Mouse (Mus musculus) cerebellum, adult (tissue): ENCODE results near the gene Ptprc.

Source experiments
- ATAC-seq: cut with Nextera tagmentation; 2 replicates; pipeline ENCODE4 v1.9.2; 2017; ENCODE audit warnings: mild to moderate bottlenecking, moderate library complexity, mixed read lengths; ENCODE audit not compliant: insufficient number of reproducible peaks, low FRiP score, low TSS enrichment

The Ptprc gene

DNA sequence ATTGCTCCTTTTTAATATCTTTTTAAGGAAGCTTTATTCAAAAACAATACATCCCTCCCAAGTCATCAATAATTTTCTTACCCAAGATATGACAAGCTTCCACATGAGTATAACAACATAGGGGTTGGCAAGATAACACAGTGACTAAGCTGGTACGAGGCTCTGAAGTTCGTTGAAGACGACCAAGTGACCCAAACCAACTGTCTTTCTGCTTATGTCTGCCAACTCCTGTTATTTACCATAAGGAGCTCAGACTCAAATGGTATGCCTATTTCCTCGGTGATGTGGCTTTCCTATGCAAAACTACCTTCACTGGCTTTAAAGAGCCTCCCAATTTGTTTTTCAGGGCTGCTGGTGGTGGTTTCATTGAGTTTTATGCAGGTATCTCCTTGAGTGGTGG is at the start of gene Ptprc:
Gene Ptprc (minus strand): TSS at position 215 of the 400 bp plus-strand sequence.
- ATAC-seq = no peak

DNA sequence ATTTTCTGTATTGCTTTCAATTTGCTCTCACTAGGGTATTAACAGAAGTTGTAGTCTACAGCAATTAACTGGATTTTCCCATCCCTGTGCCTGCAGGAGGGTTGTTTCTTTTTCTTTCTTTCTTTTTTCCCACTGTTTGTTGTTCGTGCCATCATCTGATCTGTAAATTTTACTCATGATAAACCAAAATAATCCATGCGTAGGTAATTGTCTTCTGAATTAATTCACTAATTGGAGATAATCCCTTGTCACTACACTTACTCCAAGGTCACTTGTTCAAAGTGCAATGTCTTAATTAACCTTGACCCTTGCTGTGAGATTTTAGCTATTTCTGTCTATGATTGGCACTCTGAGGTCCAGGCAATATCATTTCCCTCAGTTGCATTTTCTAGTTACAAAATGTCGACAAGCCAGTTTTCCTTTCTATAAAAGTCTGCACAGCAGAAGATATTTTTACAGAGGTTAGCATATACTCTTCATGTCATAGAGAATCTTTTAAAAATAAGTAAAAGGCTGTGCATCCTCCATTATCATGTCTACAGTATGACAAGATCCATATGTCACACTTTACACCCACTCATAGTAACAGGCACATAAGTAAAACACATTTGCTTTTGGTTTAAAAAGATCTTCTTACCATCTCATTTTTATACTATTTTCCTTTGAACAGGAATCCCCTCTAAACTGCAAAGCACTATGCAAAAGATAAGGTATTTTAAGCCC is 39.4 kb upstream of the Ptprc start:
- ATAC-seq = no peak

DNA sequence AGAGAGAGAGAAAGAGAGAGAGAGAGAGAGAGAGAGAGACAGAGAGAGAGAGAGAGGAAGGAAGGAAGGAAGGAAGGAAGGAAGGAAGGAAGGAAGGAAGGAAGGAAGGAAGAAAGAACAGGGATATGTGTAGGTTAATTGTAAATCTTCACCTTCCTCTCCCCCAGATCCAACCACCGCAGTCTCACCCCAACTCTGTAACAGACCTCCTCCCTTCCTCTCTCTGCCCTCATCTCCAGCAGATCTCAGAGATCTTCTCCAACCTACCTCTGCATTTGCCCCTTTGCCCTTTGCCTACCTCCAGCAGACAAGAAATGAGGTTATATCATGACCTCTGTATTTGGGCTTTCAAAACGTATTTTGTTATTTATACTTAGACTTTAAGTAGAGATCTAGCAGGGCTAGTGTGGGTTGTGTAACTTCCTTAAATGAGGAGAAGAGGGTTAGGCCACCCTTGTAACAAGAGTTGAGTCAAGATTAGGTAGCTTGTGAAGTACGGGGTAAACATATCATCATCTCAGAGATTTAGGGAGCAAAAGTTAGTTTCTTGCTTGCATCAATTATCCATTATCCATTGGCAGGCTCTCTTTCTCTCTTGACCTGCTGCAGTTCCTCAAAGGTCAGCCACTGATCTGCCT is 35.0 kb upstream of the Ptprc start:
- ATAC-seq = no peak

DNA sequence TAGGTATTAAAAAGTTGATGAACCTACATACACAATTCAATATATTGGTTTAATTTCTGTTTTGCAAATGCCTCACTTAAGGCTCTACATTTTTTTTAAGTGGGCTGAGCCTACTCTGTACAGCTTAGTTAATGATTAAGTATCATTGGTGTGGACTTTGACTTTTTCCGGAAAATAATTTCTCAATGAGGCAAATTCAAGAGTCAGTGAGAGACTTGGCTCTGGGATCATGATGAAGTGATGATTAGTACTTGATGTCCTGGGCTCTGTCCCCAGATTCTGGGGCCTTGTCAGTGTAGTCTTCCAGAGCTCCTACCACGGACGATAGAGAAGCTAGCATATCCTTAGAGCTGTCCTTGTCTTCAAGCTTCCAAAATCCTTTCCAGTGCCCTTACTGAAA is 34.2 kb upstream of the Ptprc start:
- no peak for ATAC-seq

DNA sequence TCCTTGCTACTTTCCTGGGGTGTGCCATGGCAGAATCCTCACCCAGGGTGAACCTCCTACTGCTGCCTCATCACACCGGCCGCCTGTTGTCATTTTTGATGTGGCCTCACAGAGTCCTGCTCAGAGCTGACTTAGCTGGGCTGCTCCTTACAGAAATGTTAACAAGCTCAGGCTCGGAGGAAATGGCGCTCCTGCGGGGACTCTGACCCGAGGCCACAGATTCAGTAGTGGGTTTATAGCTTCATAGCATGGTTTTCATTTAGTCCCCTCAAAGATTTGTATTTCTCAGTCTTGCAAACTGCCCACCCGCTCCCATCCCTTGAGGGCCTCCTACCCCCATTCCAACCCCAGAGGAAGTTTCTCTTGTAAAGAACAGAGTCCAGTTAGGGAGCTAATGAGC is 30.5 kb upstream of the Ptprc start:
- no peak for ATAC-seq

DNA sequence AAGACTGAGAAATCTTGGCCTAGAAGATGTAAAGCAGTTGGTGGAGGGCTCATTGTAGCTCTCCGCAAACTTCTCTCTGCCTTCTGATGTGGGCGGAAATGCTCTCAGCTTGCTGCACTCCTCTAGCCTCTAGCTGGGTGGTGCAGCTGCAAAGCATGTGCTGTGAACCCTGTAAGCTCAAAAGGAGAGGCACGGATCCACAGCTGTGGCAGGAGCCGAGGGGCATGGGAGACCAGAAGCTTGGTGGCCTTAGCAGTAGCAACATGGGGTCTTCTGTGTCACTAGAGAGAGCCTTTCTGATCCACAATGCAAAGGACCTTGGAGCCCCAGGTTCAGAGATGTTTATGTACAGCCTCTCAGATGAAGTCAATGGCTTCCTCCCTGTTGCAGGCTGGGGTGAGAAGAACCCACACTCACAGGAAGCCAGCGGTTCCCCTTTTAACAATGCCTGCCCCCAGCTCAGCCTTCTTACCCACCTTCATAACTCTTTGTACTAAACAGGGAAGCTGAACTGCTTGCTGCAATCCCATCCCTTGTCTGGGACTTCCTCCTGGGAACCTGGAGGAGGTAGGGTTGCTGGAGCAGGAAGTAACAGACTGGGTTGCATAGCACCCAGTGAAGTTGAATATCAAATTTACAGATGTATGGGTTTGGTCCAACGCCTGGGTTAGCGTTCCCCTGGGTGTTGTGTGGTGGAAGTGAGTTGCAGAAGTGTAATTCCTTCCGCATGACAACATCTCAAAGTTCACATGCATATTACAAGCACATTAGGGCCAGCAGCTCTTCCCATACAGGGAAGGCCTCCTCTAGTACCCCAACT is 16.4 kb upstream of the Ptprc start:
- ATAC-seq = no peak

DNA sequence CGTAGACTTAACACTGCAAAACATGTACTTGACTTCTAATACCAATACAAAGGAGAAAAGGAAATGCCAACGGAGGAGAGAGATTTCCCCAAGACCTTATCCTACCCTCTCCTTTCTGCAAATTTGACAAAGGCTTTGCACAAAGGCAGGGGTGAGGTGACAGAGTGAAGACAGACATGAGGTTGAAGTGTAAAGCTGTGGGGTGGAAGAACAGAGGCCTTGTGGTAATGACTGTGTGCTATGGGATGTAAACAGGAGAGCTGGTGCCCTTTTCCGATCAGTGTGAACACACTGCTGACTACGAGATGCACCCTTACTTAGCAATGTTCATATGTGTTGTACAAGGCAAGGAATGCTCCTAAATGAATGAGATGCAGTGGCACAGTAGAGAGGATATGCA is 12.6 kb upstream of the Ptprc start:
- ATAC-seq = no peak

DNA sequence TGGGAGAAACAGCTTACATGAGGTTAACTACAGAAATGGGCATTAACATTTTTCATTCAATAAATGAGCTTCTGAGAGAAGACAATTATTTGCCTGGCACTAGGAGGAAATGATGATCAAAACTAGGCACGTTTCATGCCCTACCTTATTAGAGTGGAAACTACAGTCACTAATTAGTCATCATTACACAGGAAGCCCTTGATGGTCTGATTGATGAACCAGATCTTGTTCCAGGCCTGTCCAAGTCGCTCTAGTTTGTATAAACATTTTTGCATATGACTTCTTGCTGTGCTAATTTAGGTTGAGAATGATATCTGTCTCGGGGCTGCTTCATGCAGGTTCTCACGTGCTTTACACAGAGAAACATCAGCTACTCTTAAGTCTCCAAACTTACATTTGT is 10.4 kb upstream of the Ptprc start:
- no peak for ATAC-seq

DNA sequence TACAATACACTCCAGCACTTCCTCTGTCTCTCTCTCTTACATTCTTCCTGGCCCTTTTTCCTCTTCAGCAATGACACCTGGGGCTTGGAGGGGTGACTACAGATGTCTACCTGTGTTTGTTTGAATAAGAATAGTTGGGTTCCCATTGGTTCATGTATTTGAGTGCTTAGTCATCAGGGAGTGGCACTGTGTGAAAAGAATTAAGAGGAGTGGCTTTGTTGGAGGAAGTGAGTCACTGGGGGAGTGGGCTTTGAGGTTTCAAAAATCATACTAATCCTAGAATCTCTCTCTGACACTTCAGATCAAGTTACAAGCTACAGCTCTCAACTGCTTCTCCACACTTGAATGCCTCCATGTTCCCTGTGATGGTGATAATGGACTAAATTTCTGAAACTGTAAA is 4.6 kb upstream of the Ptprc start:
- no peak for ATAC-seq

DNA sequence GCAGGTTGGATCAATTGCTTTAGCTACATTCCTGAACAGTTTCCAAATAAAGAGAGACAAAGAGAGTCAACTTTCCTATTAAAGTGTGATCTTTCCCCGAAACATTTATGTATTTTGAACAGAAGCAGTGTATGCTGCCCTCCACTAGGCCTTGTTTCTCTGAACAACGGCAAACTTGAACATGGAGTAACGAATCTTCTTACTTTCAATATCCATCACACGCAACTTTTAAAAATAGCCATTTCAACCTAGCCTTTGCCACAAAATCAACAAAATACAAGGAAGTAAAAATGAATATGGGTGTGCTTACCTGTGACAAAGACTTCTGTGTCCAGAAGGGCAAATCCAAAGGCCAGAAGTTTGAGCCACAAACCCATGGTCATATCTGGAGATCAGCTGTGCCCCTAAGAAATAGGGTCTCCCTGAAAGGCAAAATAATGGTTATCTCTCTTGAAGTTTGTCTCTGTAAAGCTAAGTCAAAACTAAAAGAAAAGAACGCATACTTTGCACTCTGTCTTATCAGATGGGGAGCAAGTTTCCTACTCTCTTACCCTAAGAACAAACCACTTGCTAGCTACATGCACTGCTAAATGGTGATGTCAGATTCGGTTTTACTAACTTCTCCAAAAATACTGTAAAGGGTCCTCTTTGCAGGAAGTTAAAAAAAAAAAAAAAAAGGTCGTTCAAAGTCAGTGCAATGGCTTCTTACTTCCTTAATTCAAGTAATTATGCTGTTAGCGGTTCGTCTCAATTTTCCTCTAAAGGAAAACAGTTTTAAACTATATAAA is 609 bp downstream of the Ptprc start:
- ATAC-seq = no peak

DNA sequence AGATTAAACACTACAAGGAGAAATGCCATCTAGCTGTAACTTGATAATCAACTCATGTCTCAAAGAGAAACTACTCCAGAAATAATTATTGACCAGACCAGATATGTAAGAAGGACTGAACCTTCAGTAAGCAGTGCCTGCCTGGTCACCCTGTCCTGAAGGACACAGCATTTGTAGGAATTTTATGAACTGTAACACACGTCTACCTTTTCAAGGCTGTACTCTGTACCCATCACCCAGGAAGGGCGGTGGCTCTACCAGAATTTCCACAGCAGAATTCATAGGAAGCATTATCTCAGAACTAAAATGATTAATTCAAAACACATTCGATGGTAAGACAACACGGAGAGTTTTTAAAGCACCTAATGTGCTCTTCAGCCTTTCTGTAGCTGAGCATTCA is 1.4 kb downstream of the Ptprc start:
- no peak for ATAC-seq

DNA sequence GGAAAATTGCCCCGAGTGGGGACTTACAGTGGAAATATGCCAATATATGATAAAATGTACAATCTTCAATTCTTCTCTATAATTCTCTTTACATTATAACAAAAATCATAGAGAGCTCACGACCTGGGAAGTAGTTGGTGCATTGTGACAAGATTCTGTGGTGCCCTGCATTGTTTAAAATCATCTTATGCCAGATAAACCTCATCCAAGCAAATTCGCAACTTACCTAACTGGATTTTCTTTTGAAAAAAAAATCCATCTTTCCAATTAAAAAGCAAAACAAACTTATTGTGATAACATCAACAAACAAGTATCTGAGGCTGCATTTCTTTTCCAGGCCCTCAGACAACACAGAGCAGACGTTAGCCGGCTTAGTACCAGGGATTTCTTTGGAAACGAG is 1.8 kb downstream of the Ptprc start:
- no peak for ATAC-seq

DNA sequence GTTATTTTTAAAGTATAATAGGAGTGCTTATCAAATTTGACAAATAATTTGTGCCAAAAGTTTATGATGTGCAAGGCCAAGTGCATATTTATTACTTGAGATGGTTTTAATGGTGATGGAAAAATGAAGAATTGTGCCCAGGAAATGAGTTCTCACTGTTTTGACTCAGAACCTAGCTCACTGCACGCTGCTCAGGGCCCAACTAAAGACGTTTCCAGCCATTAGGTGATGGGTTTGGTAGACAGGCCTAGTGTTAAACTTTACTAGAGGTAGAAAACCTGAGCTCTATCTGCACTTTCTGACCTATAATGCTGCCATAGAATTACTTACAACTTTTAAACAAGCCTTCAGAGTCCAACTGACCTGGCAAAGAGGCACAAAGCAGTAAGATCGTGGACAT is 3.0 kb downstream of the Ptprc start:
- ATAC-seq = no peak

DNA sequence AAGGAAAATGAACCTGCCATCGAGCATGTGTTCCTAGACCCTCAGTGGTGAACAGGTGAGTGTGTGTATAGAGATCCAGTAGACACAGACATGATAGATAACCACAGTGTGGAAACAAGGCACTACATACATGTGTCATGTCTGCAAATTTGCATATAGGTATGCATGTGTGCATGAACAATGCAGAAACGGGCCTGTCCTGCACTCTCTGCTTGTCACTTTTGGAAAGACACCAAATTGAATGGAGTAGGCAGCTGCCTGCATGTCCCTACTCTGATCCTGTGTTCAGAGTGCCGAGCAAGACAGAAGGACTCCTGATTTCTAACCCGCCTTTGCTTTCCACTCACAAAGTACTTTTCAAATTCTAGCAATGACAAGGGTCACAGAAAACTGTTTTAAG is 3.4 kb downstream of the Ptprc start:
- no peak for ATAC-seq

DNA sequence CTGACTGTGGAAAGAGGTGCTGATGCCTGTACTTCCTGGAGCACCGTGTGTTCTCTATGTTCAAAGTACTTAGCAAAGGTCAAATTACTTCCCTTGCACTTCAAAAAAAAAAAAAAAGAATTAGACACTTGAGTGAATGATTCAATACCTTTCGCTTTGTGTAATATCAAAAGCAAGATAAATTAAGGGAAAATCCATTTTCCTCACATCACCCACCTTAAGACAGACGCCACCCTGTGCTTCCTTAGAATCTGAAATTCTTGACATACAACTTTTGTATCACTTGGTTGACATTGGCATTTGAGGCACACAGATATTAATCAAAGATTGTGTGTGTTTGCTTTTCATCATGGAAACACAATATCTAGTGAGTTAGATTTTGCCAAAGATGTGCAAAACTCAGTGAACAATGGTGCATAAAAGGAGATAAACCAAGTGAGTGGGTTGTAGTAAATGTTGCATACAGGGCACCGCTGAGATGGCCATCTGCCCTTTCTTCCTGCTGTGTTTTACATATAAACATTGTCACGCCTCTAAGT is 9.2 kb downstream of the Ptprc start:
- ATAC-seq = no peak

DNA sequence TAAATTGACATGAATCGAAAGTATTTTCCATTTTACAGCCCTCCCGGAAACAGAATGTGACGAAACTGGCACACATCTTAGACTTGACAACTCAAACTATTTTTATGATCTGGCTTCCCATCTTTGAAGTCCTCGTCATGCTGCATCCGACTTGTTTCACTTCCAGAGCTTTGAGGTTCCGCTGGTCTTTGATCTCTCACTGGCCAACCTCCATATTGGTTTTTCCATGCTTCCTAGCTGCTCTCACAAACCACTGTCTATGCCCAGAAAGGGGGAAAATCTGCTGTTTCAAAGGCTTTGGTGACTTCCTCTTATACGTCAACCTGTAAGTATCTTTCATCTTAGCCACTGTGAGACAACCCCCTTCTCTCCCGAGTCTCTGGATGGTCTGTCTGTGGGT is 12.9 kb downstream of the Ptprc start:
- ATAC-seq = no peak

DNA sequence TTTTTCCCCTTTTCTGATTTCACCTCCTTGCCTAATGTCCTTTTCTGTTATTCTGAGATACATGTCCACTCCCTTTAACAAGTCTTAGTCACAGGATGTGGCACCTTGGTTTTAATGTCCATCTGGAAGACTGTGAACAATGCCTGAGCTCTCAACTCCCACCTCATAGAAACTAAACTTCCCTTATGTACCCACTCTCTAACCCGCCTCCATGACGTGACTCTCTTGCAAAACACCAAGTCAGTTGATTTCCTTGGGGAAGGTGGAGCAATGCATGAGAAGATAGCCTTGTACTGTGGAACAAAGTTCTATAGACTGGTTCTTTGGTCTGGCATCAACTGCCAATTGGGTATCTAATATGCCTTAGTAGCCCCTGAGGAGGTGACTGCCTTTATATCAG is 16.6 kb downstream of the Ptprc start:
- no peak for ATAC-seq

DNA sequence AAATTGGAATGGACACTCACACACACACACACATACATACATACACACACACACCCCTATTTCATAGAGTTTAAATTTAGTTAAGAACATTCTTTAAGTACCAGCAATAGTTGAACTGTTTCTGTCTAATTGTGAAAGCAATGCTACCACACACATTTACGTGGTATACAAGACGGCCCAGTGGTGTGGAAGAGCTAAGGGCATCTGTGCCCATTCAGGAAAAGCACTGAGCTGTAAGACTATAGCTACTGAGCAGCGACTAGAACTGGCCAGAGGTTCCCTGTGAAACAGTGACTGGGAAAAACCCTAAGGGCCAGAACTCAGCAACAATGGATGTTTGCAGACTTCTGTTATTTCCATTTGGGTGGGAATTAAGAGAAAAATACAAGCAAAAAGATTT is 17.3 kb downstream of the Ptprc start:
- no peak for ATAC-seq

DNA sequence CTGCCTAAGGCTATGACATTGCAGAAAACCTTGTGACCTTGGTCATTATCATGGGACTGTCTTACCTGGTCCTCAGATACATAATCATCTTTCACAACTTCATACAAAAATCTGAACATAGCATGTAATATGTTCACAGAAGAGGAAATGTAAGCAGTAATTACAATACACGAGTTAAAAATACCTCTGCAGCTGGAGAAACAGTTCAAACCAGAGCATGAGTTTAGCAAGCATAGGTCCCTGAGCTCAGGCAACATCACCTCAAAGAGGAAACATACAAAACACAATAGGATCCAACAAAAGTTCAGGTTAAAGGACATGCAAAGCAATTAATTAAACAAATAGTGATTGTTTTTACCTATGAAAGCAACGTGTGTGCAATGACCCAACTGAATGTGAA is 17.8 kb downstream of the Ptprc start:
- no peak for ATAC-seq

DNA sequence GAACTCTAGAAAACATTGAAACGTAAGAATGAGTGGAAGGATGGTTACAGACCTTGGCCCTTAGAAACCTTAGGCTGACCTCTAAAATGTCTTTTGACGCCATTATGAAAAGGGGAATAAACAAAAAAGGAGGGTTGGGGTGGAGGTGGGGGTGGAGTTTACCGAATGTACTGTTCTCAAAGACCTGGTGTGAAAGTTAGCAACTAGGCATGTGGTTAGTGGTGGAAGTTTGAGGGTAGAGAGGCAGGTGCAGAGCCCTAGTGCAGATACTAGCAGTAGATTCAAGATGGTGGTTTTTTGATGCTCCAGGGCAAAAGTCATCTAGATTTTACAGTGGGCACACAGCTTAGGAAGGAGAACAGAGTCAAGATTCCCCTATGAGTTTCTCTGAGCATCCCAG is 18.5 kb downstream of the Ptprc start:
- no peak for ATAC-seq
